Mouse (Mus musculus): ENCODE data around the gene Shank2. TPM values are rescaled to one million over a fixed set of nuclear protein-coding genes. Genes with fewer than 3 reads are reported as not detected.

Gene Shank2
- polyA plus RNA-seq, 1 experiment, result 0.70 TPM

- Histone ChIP-seq H3K4me3 (ENCODE audit: insufficient read depth, poor library complexity, severe bottlenecking) (no peak overlapping the region), H3K79me2 (ENCODE audit: control insufficient read depth, insufficient read depth) (no peaks in the 10 kb centered on the region), H3K27me3 (ENCODE audit: control insufficient read depth, insufficient read depth, insufficient read length) (peaks cover 22% of the 10 kb centered on the region), H3K79me3 (ENCODE audit: low read depth) (no peaks in the 10 kb centered on the region), H3K36me3 (ENCODE audit: control insufficient read depth, insufficient read depth) (no peaks in the 10 kb centered on the region), H3ac (ENCODE audit: control insufficient read depth, insufficient read length, low read depth) (no peak overlapping the region)
- TF ChIP-seq USF1 (IDR thresholded peaks at IDR 0.05; ENCODE audit: low read depth), result no peak
- no peak for TF ChIP-seq FOSL1 (IDR thresholded peaks at IDR 0.05; ENCODE audit: insufficient read depth, low read length, poor library complexity, severe bottlenecking)
- TF ChIP-seq CEBPB (IDR thresholded peaks at IDR 0.05; ENCODE audit: low read depth), result no peak
- TF ChIP-seq MYOD1 (IDR thresholded peaks at IDR 0.05; ENCODE audit: control insufficient read depth, insufficient read length, low read depth), result no peak
- no peak for TF ChIP-seq MAX (IDR thresholded peaks at IDR 0.05)
Observed at GRCm38 (mm10) chr7:144208628-144209027, 206.9 kb downstream of the Shank2 start.

- Histone ChIP-seq H3K27me3 (ENCODE audit: control insufficient read depth, insufficient read depth, insufficient read length) (peaks cover 22% of the 10 kb centered on the region), H3K79me2 (ENCODE audit: control insufficient read depth, insufficient read depth) (no peaks in the 10 kb centered on the region), H3ac (ENCODE audit: control insufficient read depth, insufficient read length, low read depth) (no peak overlapping the region), H3K4me3 (ENCODE audit: insufficient read depth, poor library complexity, severe bottlenecking) (no peak overlapping the region), H3K79me3 (ENCODE audit: low read depth) (no peaks in the 10 kb centered on the region), H3K36me3 (ENCODE audit: control insufficient read depth, insufficient read depth) (no peaks in the 10 kb centered on the region)
- TF ChIP-seq FOSL1 (IDR thresholded peaks at IDR 0.05; ENCODE audit: insufficient read depth, low read length, poor library complexity, severe bottlenecking), result no peak
- TF ChIP-seq CEBPB (IDR thresholded peaks at IDR 0.05; ENCODE audit: low read depth), result no peak
Observed at GRCm38 (mm10) chr7:144210526-144210925, 208.8 kb downstream of the Shank2 start.

GRCm38 (mm10) chr7:144212694-144213093, 211.0 kb downstream of the Shank2 start:
- H3K4me3 ChIP-seq (ENCODE audit: insufficient read depth, poor library complexity, severe bottlenecking), result no peak overlapping the region
- H3ac ChIP-seq (ENCODE audit: control insufficient read depth, insufficient read length, low read depth), result no peak overlapping the region
- peaks cover 8% of the 10 kb centered on the region for H3K27me3 ChIP-seq (ENCODE audit: control insufficient read depth, insufficient read depth, insufficient read length)
- TF ChIP-seq MAX (IDR thresholded peaks at IDR 0.05) (no peak), MYOG (IDR thresholded peaks at IDR 0.05; ENCODE audit: control insufficient read depth, extremely low read depth, insufficient read length) (no peak), CTCF (IDR thresholded peaks at IDR 0.05; ENCODE audit: control insufficient read depth, insufficient read depth, insufficient read length) (no peak), MYOD1 (IDR thresholded peaks at IDR 0.05; ENCODE audit: control insufficient read depth, insufficient read length, low read depth) (no peak), FOSL1 (IDR thresholded peaks at IDR 0.05; ENCODE audit: insufficient read depth, low read length, poor library complexity, severe bottlenecking) (no peak), USF1 (IDR thresholded peaks at IDR 0.05; ENCODE audit: low read depth) (no peak), CEBPB (IDR thresholded peaks at IDR 0.05; ENCODE audit: low read depth) (no peak)
- H3K36me3 ChIP-seq (ENCODE audit: control insufficient read depth, insufficient read depth), result no peaks in the 10 kb centered on the region
- no peaks in the 10 kb centered on the region for H3K79me2 ChIP-seq (ENCODE audit: control insufficient read depth, insufficient read depth)
- H3K79me3 ChIP-seq (ENCODE audit: low read depth), result no peaks in the 10 kb centered on the region

DNA sequence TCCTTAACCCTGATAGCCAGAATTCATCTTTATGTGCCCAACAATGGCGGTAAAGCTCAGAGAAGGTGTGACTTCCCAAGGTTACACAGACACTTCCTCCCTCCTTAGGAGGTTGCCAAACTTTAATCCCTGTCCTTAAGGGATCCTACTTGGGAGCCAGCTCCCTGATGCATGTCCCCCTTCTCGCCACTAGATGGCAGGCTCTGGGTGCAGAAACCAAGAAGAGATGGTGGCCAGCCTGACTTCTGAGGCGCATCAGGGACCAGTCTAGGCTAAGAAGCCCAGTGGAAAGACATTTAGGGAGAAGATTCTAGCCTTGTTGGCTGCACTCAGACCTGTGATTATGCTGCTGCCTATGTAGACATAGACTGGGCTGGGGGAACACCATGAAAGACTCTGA, 215.5 kb downstream of the Shank2 start:
- TF ChIP-seq MYOG (IDR thresholded peaks at IDR 0.05; ENCODE audit: control insufficient read depth, extremely low read depth, insufficient read length) (no peak), CTCF (IDR thresholded peaks at IDR 0.05; ENCODE audit: control insufficient read depth, insufficient read depth, insufficient read length) (peak; percentile 85)
- Histone ChIP-seq H3K79me3 (ENCODE audit: low read depth) (no peaks in the 10 kb centered on the region), H3K27me3 (ENCODE audit: control insufficient read depth, insufficient read depth, insufficient read length) (no peaks in the 10 kb centered on the region), H3ac (ENCODE audit: control insufficient read depth, insufficient read length, low read depth) (no peak overlapping the region), H3K4me3 (ENCODE audit: insufficient read depth, poor library complexity, severe bottlenecking) (no peak overlapping the region), H3K79me2 (ENCODE audit: control insufficient read depth, insufficient read depth) (no peaks in the 10 kb centered on the region), H3K36me3 (ENCODE audit: control insufficient read depth, insufficient read depth) (no peaks in the 10 kb centered on the region)

GRCm38 (mm10) chr7:144228683-144229082, 227.0 kb downstream of the Shank2 start:
- Histone ChIP-seq H3K36me3 (ENCODE audit: control insufficient read depth, insufficient read depth) (no peaks in the 10 kb centered on the region), H3ac (ENCODE audit: control insufficient read depth, insufficient read length, low read depth) (no peak overlapping the region), H3K4me3 (ENCODE audit: insufficient read depth, poor library complexity, severe bottlenecking) (no peak overlapping the region), H3K27me3 (ENCODE audit: control insufficient read depth, insufficient read depth, insufficient read length) (peaks cover 5% of the 10 kb centered on the region), H3K79me3 (ENCODE audit: low read depth) (no peaks in the 10 kb centered on the region), H3K79me2 (ENCODE audit: control insufficient read depth, insufficient read depth) (no peaks in the 10 kb centered on the region)
- TF ChIP-seq MYOG (IDR thresholded peaks at IDR 0.05; ENCODE audit: control insufficient read depth, extremely low read depth, insufficient read length) (no peak), MYOD1 (IDR thresholded peaks at IDR 0.05; ENCODE audit: control insufficient read depth, insufficient read length, low read depth) (no peak), FOSL1 (IDR thresholded peaks at IDR 0.05; ENCODE audit: insufficient read depth, low read length, poor library complexity, severe bottlenecking) (no peak), MAX (IDR thresholded peaks at IDR 0.05) (no peak), CTCF (IDR thresholded peaks at IDR 0.05; ENCODE audit: control insufficient read depth, insufficient read depth, insufficient read length) (no peak), CEBPB (IDR thresholded peaks at IDR 0.05; ENCODE audit: low read depth) (no peak)

- Histone ChIP-seq H3K79me2 (ENCODE audit: control insufficient read depth, insufficient read depth) (no peaks in the 10 kb centered on the region), H3K4me3 (ENCODE audit: insufficient read depth, poor library complexity, severe bottlenecking) (no peak overlapping the region), H3K27me3 (ENCODE audit: control insufficient read depth, insufficient read depth, insufficient read length) (peaks cover 5% of the 10 kb centered on the region), H3ac (ENCODE audit: control insufficient read depth, insufficient read length, low read depth) (no peak overlapping the region), H3K79me3 (ENCODE audit: low read depth) (no peaks in the 10 kb centered on the region), H3K36me3 (ENCODE audit: control insufficient read depth, insufficient read depth) (no peaks in the 10 kb centered on the region)
- TF ChIP-seq CEBPB (IDR thresholded peaks at IDR 0.05; ENCODE audit: low read depth), result no peak
Observed at GRCm38 (mm10) chr7:144229421-144229820, 227.7 kb downstream of the Shank2 start.
